Mouse (Mus musculus) fat pad, adult 2 months (tissue): ENCODE measurements around the gene Ssu72.
A peak's percentile ranks its signal among the peaks of the same experiment; 100 is the strongest.

ENCODE experiments used
- DNase-seq: peaks from one replicate; pipeline ENCODE4 v3.0.0-alpha.2; 2011; ENCODE audit warnings: low read depth, low spot score; ENCODE audit errors: extremely low read depth

The Ssu72 gene

GRCm38 (mm10) chr4:155745136-155745535 is 40.5 kb downstream of the Ssu72 start:
- no peak for DNase-seq

DNA sequence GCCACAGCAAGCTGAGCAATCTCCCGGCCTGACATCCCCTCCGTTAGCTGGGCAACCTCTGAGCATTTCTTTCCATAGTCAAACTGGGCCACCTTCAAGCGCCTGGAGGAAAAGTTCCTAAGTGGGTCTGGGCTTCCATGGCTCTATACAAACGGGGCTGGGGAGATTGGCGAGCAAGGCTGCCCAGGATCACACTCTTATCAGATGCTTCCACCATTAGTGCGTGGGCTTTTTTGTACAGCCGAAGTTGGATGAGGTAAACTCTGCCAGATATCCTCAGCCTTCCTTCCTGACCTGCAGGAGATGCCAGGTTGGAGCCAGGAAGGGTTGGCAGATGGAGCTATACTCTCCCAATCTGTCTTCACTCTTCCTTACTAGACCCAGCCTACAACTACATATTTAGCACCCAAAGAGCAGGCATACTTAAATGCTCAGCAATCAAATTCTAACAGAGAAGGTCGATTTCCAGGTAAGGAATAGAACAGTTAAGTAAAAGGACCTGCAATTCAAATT is 41.5 kb downstream of the Ssu72 start:
- DNase-seq: no peak

- DNase-seq: no peak
These were observed 42.2 kb downstream of the Ssu72 start for GRCm38 (mm10) chr4:155746575-155747490.

GRCm38 (mm10) chr4:155757011-155757410 is 52.4 kb downstream of the Ssu72 start:
- DNase-seq: no peak

- no peak for DNase-seq
These were observed 55.4 kb downstream of the Ssu72 start for GRCm38 (mm10) chr4:155759862-155760612.

- peak; percentile 85 for DNase-seq
These were observed 56.2 kb downstream of the Ssu72 start, which contains the start of gene Atad3a for GRCm38 (mm10) chr4:155760613-155761355. Atad3a (minus strand) TSS chr4:155761093.

- no peak for DNase-seq
These were observed 56.9 kb downstream of the Ssu72 start for GRCm38 (mm10) chr4:155761356-155762099.

- DNase-seq: no peak
These were observed 57.8 kb downstream of the Ssu72 start for GRCm38 (mm10) chr4:155762357-155762756.

- no peak for DNase-seq
These were observed 64.9 kb downstream of the Ssu72 start for GRCm38 (mm10) chr4:155769496-155769879.

DNA sequence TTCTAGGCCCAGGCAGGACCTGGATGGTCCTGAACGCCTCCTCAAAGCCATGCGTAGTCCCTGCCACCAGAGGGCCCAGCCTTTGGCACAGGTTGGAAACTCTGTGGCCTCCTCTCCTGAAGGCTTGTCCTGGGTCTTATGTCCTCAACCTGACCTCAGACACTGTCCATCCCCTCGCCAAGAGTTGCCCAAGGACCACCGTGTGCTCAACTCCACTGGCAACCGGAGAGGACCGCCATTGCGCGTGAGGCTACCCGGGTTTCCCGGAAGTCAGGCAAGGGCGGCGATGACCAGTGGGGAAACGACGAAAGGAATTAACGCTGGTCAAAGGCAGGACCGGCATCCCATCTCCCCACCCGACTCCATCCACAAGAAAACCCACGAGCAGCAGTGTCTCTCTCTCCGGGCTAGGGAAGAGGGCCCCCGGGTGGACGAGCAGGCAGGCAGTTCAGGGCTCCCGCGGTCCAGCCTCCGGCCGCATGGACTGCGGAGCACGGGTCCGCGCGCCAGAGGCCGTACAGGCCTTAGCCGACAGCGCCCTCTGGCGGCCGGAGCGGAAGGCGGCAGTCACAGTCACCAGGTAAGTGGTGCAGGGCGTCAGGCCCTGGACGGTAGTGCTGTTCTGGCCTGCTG is 65.4 kb downstream of the Ssu72 start:
- DNase-seq: no peak

- no peak for DNase-seq
These were observed 66.0 kb downstream of the Ssu72 start for GRCm38 (mm10) chr4:155770626-155771025.

- DNase-seq: no peak
These were observed 67.1 kb downstream of the Ssu72 start for GRCm38 (mm10) chr4:155771706-155772105.

- no peak for DNase-seq
These were observed 68.2 kb downstream of the Ssu72 start for GRCm38 (mm10) chr4:155772786-155773185.

GRCm38 (mm10) chr4:155773335-155774078 is 68.9 kb downstream of the Ssu72 start:
- no peak for DNase-seq

DNA sequence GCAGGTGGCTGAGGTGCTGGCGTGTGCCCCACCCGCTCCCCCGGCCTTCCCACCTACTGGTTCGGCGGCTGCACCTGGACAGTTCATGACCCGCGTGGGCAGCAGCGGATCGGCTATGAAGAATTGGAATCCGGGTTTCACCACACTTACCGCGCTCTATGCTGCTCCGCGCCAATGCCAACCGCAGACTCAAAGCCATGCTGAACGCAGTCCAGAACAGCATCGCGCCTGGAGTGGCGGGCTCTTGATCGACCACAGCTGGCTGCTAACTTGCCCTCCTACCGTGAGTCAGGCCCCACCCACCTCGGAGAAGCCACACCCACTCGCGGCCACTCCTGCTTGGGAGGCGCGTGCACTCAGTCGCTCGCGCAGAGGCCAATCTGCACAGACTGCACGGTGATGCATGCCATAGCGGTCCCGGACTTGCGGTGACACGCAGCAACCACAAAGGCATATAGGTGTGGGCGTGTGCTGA is 69.7 kb downstream of the Ssu72 start, which contains the start of gene Vwa1:
Gene Vwa1, minus strand, starts transcription at position 419 of the 475 bp plus-strand sequence.
- no peak for DNase-seq

GRCm38 (mm10) chr4:155774971-155775740 is 70.6 kb downstream of the Ssu72 start:
- no peak for DNase-seq

- DNase-seq: no peak
These were observed 71.3 kb downstream of the Ssu72 start for GRCm38 (mm10) chr4:155775855-155776254.

DNA sequence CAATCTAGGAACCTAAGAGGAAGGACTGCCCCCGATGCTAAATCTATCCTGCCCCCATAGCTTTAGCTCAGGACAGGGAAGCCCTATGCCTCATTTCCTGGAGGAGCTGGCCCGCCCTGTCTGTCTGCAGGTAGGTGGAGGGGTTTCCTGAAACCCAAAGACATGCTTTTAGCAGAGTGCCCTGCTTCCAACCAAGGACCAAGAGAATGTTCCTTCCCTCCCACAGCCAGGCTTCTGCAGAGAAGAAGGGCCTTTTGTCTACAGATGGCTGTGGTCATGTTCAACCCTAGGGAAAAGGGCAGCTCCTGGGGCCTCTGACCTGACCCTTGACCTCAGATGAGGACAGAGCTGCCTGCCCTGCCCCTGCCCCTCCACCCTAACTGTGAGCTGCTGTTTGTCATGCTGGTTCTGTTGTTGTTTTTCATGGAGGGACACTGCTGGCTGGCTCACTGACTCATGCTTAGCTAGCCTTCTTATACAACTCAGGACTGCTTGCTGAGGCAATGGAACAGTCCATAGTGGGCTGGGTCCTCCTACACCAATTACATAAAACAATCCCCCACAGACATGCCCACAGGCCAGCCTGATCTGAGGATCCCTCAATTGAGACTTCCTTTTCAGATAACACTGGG is 72.2 kb downstream of the Ssu72 start:
- DNase-seq: no peak
